Mouse (Mus musculus) embryonic facial prominence, embryonic 12.5 days (tissue): ENCODE results near the gene Tmem251. TPM values are rescaled to one million over a fixed set of nuclear protein-coding genes. Genes with fewer than 3 reads are reported as not detected.

Source experiments
- ATAC-seq: fragments of 200-750 bp; cut with Nextera tagmentation; 2 replicates; pipeline ENCODE4 v1.8.0; 2017; ENCODE audit not compliant: insufficient number of reproducible peaks, insufficient read depth, low FRiP score, low TSS enrichment
- H3K27ac ChIP-seq: fragments of 300-500 bp; sonication (generic); 2 replicates; pipeline ENCODE4 v1.5.1; 2016; ENCODE audit warnings: mild to moderate bottlenecking
- H3K27me3 ChIP-seq: fragments of 300-500 bp; sonication (generic); 2 replicates; pipeline ENCODE4 v1.6.1; 2016; ENCODE audit warnings: mild to moderate bottlenecking, moderate library complexity
- H3K36me3 ChIP-seq: fragments of 300-500 bp; sonication (generic); 2 replicates; pipeline ENCODE4 v1.6.1; 2016; ENCODE audit warnings: mild to moderate bottlenecking
- H3K4me1 ChIP-seq: fragments of 300-500 bp; sonication (generic); 2 replicates; pipeline ENCODE4 v1.6.1; 2016
- H3K4me2 ChIP-seq: fragments of 300-500 bp; sonication (generic); replicated peaks from 2 replicates; pipeline ENCODE4 v1.6.1; 2016; ENCODE audit warnings: mild to moderate bottlenecking, moderate library complexity
- H3K4me3 ChIP-seq: fragments of 300-500 bp; sonication (generic); 2 replicates; pipeline ENCODE4 v1.5.1; 2016; ENCODE audit warnings: mild to moderate bottlenecking
- H3K9ac ChIP-seq: fragments of 300-500 bp; sonication (generic); 2 replicates; pipeline ENCODE4 v1.6.1; 2016; ENCODE audit warnings: mild to moderate bottlenecking, moderate library complexity
- H3K9me3 ChIP-seq: fragments of 300-500 bp; sonication (generic); 2 replicates; pipeline ENCODE4 v1.6.1; 2016; ENCODE audit warnings: mild to moderate bottlenecking, moderate library complexity
- WGBS: fragments of 180-500 bp; shearing (Covaris S2); methylation state at CpG from one replicate; pipeline ENCODE4 v1.1.7; 2016; 5-methylcytosine and 5-hydroxymethylcytosine counted together
- polyA plus RNA-seq: library from polyadenylated mRNA; unstranded; fragments of >200 nt; fragmentation: Nextera tagmentation; extraction: Ambion mirVana; gene quantifications from 2 replicates; pipeline ENCODE4 v1.2.1, GENCODE M21; 2016

The Tmem251 gene
- polyA plus RNA-seq, 1 experiment from 2014 or later = 10.4 TPM

DNA sequence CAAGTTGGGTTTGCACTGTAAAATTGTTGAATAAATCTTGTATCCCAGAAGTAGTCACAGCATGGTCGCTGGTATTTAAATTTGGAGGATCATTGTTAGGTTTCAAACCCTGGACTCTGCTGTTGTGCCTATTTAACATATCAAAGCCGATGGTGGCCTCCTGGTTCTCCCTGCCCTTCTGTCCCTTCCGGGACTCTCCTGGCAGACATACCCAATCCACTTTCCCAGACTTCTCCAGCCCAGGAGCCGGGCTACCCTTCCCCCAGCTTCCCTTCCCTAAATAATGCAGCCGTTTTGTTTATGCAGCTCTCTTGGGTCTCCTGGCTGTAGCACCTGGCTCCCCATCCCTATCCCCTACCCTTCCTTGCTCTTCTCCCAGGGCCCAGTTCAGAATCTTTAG lies 15.4 kb downstream of the Tmem251 start:
- WGBS = 5% methylated on average over 5 of the region's 5 CpGs
- no peak overlapping the region for H3K27ac ChIP-seq
- peak overlapping the region; percentile 70 for H3K9ac ChIP-seq
- H3K36me3 ChIP-seq = peaks cover 12% of the 10 kb centered on the region
- ATAC-seq = no peak
- peak overlapping the region; percentile 64 for H3K4me3 ChIP-seq
- peaks cover 17% of the 10 kb centered on the region for H3K4me1 ChIP-seq
- peak overlapping the region; percentile 83 for H3K4me2 ChIP-seq
- no peaks in the 10 kb centered on the region for H3K27me3 ChIP-seq
- H3K9me3 ChIP-seq = no peaks in the 10 kb centered on the region

DNA sequence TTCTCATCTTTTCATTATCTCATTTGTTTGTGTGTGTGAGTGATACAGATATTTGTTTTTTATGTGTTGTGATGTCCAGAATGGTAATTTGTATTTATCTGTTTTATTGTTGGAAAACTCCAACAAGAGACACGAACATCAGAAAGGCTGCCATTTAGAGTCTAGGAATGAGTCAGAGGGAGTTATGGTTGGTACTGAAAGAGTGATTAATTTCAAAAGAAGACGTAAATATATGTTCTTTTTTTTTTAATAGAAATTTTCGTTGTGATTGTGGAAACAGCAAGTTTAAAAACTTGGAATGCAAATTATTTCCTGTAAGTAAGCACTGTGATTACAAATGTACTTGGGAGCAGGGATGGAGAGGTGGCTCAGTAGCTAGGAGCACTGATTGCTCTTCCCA lies 18.1 kb downstream of the Tmem251 start:
- no peaks in the 10 kb centered on the region for H3K27me3 ChIP-seq
- H3K4me3 ChIP-seq = no peak overlapping the region
- H3K36me3 ChIP-seq = peaks cover 25% of the 10 kb centered on the region
- no peaks in the 10 kb centered on the region for H3K9me3 ChIP-seq
- H3K27ac ChIP-seq = no peak overlapping the region
- H3K4me1 ChIP-seq = peaks cover 12% of the 10 kb centered on the region
- no peak for ATAC-seq
- WGBS = 86% methylated on average over 3 of the region's 3 CpGs
- H3K9ac ChIP-seq = no peak overlapping the region
- no peak overlapping the region for H3K4me2 ChIP-seq

DNA sequence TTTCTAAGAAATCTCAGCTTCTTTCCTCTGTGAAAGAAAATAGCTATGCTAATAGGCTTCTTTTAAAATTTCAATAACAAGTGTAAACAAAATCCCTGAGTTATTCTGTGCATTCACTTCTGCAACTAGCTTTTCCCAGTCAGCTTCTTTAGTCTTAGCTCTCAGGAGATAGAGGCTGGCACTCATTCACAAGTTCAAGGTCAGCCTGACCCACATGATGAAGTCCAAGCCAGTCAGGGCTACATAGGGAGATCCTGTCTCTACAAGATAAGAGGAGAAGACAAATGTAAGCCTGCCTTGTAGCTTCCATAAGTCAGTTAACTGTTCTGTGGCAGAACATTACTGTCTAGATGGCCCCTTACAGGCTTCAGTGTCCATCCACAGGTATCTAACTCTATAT lies 20.1 kb downstream of the Tmem251 start:
- no peaks in the 10 kb centered on the region for H3K27me3 ChIP-seq
- no peak overlapping the region for H3K4me2 ChIP-seq
- H3K4me1 ChIP-seq = peaks cover 9% of the 10 kb centered on the region
- ATAC-seq = no peak
- H3K36me3 ChIP-seq = peaks cover 43% of the 10 kb centered on the region
- no peak overlapping the region for H3K27ac ChIP-seq
- no peaks in the 10 kb centered on the region for H3K9me3 ChIP-seq
- no peak overlapping the region for H3K4me3 ChIP-seq
- H3K9ac ChIP-seq = no peak overlapping the region

DNA sequence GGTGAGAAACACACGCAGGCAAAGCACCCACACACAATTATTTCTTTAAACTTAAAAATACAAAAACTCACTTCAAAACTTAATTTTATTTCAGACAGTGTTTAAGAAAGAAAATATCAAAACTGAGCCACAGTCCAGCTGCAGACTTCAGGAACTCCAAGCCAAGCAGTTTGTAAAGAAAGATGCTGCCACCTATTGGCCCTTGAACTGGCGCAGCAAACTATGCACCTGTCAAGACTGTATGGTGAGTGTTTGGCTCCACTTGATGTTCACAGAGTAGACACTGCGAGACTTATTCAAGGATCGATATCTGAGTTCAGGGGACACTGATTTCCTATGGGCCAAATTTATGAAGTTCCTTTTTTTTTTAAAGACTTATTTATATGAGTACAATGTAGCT lies 25.4 kb downstream of the Tmem251 start:
- H3K36me3 ChIP-seq = peaks cover 86% of the 10 kb centered on the region
- no peak for ATAC-seq

DNA sequence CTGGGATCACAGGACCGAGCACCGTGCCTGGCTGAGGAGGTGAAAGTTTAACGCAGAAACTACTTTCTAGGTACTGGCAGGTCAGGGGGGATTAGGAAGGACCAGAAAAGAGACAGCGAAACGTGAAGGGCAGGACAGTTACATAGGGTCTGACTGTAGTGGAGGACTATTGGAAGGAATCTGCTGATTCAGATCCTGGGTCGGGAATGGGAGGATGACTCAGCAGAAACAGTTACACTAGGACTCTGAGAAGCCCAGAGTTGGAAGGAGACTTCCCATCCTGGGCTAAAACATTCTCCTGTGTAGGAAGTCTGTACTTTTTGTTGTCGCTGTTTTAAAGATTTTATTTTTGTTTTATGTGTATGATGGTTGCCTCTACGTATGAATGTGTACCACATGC lies 28.0 kb downstream of the Tmem251 start:
- no peaks in the 10 kb centered on the region for H3K9me3 ChIP-seq
- WGBS = 94% methylated on average over 8 of the region's 8 CpGs
- no peak overlapping the region for H3K4me2 ChIP-seq
- no peaks in the 10 kb centered on the region for H3K27me3 ChIP-seq
- no peaks in the 10 kb centered on the region for H3K4me1 ChIP-seq
- H3K36me3 ChIP-seq = peaks cover 91% of the 10 kb centered on the region
- no peak for ATAC-seq
- H3K9ac ChIP-seq = no peak overlapping the region
- H3K27ac ChIP-seq = no peak overlapping the region
- no peak overlapping the region for H3K4me3 ChIP-seq

More for the DNA sequence above, 25.4 kb downstream of the Tmem251 start:
- H3K27me3 ChIP-seq = no peaks in the 10 kb centered on the region
- no peaks in the 10 kb centered on the region for H3K4me1 ChIP-seq
- H3K9me3 ChIP-seq = no peaks in the 10 kb centered on the region
- no peak overlapping the region for H3K4me3 ChIP-seq
- no peak overlapping the region for H3K9ac ChIP-seq
- 91% methylated on average over 4 of the region's 4 CpGs for whole genome bisulfite sequencing
- H3K4me2 ChIP-seq = no peak overlapping the region
- H3K27ac ChIP-seq = no peak overlapping the region

DNA sequence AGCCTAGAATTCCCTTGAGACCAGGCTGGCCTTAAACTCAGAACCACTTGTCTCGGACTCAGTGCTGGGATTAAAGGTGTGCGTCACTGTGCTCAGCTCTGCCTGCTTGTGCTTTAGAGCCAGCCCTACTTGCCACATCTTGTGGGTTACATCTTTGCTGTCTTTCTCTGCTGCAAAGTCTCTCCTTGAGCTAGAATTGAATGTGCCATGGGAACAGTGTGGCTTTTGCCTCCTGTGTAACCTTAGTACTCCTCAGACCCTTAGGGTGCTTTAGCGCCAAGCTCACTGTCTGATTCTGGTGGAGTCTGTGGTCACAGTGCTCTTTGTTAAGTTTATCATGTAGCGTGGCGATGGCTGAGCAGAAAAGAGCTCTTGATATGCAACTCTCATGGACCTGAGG lies 29.1 kb downstream of the Tmem251 start:
- WGBS = 91% methylated on average over 5 of the region's 5 CpGs
- Histone ChIP-seq H3K36me3 (peaks cover 92% of the 10 kb centered on the region), H3K27me3 (no peaks in the 10 kb centered on the region)

DNA sequence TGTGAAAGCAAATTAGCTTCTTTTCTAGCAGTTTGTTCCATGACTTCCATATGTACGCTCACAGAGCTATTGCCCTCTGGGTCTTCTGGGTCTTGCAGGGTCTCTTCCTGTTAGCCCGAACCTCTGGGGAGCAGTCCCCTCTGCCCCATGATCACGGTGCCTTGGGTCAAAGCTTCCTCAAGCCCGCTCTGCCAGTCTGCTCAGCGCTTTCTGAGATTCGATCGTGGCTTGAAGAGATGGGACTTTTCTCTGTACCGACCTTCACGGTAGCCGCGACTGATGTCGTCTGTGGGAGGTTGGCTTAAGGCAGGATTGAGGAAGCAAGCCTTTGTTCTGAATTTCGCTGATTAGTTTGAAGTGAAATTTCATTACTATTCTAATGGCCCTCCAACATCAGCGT lies 32.5 kb downstream of the Tmem251 start:
- Histone ChIP-seq H3K9ac (no peak overlapping the region), H3K9me3 (no peaks in the 10 kb centered on the region), H3K36me3 (peaks cover 66% of the 10 kb centered on the region), H3K27me3 (no peaks in the 10 kb centered on the region), H3K27ac (no peak overlapping the region), H3K4me3 (no peak overlapping the region), H3K4me2 (no peak overlapping the region), H3K4me1 (no peaks in the 10 kb centered on the region)
- no peak for ATAC-seq
- WGBS = 88% methylated on average over 14 of the region's 14 CpGs

More for the DNA sequence above, 29.1 kb downstream of the Tmem251 start:
- no peak for ATAC-seq
- H3K4me3 ChIP-seq = no peak overlapping the region
- H3K9me3 ChIP-seq = no peaks in the 10 kb centered on the region
- H3K4me1 ChIP-seq = no peaks in the 10 kb centered on the region
- no peak overlapping the region for H3K27ac ChIP-seq
- no peak overlapping the region for H3K9ac ChIP-seq
- H3K4me2 ChIP-seq = no peak overlapping the region

DNA sequence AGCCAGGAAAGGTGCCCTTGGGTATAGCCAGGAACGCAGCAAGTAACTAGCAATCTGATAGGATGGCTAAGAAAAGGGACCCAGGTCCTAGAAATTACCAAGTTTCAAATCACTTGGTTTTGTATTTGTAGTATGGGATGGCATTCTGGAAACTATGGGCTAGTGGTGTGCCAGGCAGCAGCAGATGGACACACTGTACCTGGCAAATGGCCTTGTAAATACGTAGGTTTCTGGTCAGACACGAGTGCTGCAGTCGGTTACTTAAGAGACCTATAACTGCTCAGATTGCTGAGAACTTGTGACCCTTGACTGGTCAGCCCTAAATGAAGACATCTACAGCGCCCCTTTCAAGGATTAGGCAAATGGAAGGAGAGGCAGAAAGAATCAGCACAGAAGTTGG lies 34.6 kb downstream of the Tmem251 start:
- Histone ChIP-seq H3K9me3 (no peaks in the 10 kb centered on the region), H3K27me3 (no peaks in the 10 kb centered on the region), H3K4me3 (no peak overlapping the region), H3K4me2 (no peak overlapping the region), H3K9ac (no peak overlapping the region), H3K36me3 (peaks cover 45% of the 10 kb centered on the region), H3K27ac (no peak overlapping the region), H3K4me1 (no peaks in the 10 kb centered on the region)
- 91% methylated on average over 5 of the region's 5 CpGs for WGBS
- no peak for ATAC-seq

DNA sequence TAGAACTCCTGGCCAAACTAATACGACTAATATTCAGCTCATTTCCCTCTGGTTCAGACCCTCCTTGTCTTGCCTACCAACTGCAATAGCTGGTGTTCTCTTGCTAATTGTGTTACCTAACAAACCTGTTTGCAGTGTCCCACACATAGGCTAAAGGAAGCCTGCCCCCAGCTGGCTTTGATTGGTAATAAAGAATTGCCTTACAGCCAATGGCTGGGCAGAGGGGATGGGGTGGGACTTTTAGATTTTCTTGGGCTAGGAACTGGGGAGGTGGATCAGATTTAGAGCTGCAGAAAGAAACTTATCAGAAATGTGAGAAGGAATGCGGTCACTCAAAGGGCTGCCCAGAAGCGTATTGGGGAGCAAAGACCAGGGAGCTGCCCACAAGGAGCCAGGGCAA lies 35.9 kb downstream of the Tmem251 start:
- Histone ChIP-seq H3K9me3 (no peaks in the 10 kb centered on the region), H3K9ac (no peak overlapping the region), H3K27ac (no peak overlapping the region), H3K4me3 (no peak overlapping the region), H3K27me3 (no peaks in the 10 kb centered on the region), H3K36me3 (peaks cover 35% of the 10 kb centered on the region), H3K4me1 (no peaks in the 10 kb centered on the region), H3K4me2 (no peak overlapping the region)
- no peak for ATAC-seq
- 43% methylated on average over 3 of the region's 3 CpGs for WGBS

DNA sequence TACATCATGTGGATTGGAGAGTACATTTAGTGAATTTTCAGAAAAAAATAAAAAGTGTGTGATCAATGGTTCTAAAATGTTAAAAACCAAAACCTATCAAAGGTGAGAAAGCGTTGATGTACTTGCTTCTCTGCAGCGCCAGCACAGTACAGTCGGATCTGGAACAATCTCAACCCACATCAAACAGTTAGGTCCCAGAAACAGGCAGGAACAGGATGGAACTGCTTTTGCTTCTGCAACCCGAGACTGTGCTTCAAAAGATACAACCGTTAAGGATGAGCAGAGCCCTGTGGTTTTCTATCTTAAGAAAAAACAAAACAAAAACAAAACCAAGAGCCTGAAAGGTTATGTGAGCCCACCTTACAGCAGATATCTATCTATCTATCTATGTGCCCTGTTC lies 39.3 kb downstream of the Tmem251 start:
- Histone ChIP-seq H3K9ac (no peak overlapping the region), H3K27me3 (no peaks in the 10 kb centered on the region), H3K27ac (no peak overlapping the region), H3K9me3 (no peaks in the 10 kb centered on the region), H3K36me3 (peaks cover 30% of the 10 kb centered on the region), H3K4me1 (no peaks in the 10 kb centered on the region), H3K4me2 (no peak overlapping the region), H3K4me3 (no peak overlapping the region)
- WGBS = 91% methylated on average over 5 of the region's 5 CpGs
- no peak for ATAC-seq

DNA sequence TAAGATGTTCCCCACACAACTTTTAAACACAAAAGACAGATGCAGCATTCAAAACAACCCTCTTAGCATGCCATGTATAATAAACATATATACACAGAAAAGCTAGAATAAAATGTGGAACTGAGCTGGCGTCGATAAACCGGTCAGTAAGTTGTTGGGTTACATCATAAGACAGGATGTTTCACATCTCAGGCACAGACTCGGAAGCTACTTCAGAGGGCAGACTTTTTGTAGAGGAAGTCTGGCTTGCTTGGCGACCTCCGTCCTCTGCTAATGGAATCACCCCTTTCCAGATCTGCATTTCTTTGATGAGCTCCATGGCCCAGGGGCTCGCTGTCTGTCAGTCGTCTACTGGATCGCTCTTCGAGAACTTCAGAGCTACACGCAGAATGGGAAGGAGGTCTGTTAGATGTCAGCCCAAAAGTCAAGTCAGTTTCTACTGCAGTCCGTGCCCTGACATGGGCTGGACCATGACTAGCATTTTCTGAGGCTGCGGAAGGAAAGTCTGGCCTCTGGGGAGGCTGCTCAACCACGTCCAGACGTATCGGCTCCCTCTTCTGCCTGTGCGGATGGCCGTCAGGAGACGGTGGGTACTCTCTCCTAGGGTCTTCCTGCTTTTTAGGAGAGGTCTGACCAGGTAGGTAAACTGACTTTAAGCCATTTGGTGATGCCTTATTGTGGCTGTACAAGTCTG lies 41.5 kb downstream of the Tmem251 start:
- Histone ChIP-seq H3K4me1 (no peaks in the 10 kb centered on the region), H3K4me3 (no peak overlapping the region), H3K9ac (no peak overlapping the region), H3K4me2 (no peak overlapping the region), H3K9me3 (no peaks in the 10 kb centered on the region), H3K36me3 (peaks cover 40% of the 10 kb centered on the region), H3K27ac (no peak overlapping the region), H3K27me3 (no peaks in the 10 kb centered on the region)
- WGBS = 80% methylated on average over 19 of the region's 19 CpGs
- no peak for ATAC-seq

DNA sequence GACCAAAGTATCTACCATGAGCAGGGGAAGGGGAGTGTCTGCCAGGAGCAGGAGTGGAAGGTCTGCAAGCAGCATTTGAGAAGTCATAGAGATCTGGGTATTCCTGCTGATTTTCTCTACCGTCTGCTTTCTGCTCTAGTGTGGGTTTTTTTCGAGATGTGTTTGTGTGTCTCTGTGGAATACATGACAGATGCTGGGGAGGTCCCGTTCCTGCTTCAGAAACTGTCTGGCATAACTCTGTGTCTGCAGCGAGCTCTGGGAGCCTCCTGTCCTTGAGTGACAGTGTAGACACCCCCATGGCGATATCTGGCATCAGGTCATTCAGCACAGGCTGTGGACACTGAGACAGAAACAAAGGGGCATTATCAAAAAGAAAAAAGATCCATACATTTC lies 42.0 kb downstream of the Tmem251 start:
- no peak overlapping the region for H3K27ac ChIP-seq
- WGBS = 79% methylated on average over 5 of the region's 5 CpGs
- no peaks in the 10 kb centered on the region for H3K27me3 ChIP-seq
- no peaks in the 10 kb centered on the region for H3K4me1 ChIP-seq
- no peak for ATAC-seq
- no peak overlapping the region for H3K4me3 ChIP-seq
- no peak overlapping the region for H3K9ac ChIP-seq
- no peak overlapping the region for H3K4me2 ChIP-seq
- H3K9me3 ChIP-seq = no peaks in the 10 kb centered on the region
- H3K36me3 ChIP-seq = peaks cover 45% of the 10 kb centered on the region

DNA sequence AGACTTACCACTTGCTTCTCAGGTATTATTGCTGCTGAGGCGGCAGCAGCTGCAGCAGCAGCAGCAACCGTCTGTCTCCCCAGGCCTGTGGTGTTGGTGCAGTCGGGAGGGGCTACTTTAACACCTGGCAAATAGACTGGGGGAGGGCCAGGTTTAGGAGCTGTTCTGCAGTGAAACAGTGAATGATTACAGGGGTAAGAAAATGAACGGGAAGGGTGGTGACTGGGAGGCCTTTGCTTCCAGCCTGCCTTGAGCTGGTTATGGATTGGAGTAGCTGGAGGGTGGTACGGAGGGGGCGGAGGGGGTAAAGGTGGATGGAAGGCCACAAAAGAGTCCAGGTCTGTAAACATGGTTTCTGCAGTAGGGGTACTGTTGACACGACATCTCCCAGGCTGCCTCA lies 44.4 kb downstream of the Tmem251 start:
- no peaks in the 10 kb centered on the region for H3K4me1 ChIP-seq
- no peak overlapping the region for H3K4me3 ChIP-seq
- no peaks in the 10 kb centered on the region for H3K27me3 ChIP-seq
- peaks cover 67% of the 10 kb centered on the region for H3K36me3 ChIP-seq
- H3K27ac ChIP-seq = no peak overlapping the region
- H3K9me3 ChIP-seq = no peaks in the 10 kb centered on the region
- no peak overlapping the region for H3K9ac ChIP-seq
- no peak for ATAC-seq
- H3K4me2 ChIP-seq = no peak overlapping the region
- 89% methylated on average over 7 of the region's 7 CpGs for WGBS
